Mouse (Mus musculus): Measurements from ENCODE around the gene Hivep3. TPM values are rescaled to one million over a fixed set of nuclear protein-coding genes. Genes with fewer than 3 reads are reported as not detected.

The Hivep3 gene
- total and polyA plus RNA-seq, 3 experiments: 5.1 to 8.2 (median 6.0) TPM

- DNase-seq: peak in 1 of 2 experiments; percentile 19
- Histone ChIP-seq H3K27me3 (ENCODE audit: control insufficient read depth, insufficient read depth, low read length) (no peaks in the 10 kb centered on the region), H3K27ac (no peak overlapping the region), H3K4me3 (no peak overlapping the region), H3K79me2 (replicated peaks; ENCODE audit: control insufficient read depth, insufficient read depth, low read length) (no peaks in the 10 kb centered on the region), H3K36me3 (ENCODE audit: control insufficient read depth, insufficient read depth, low read length) (no peaks in the 10 kb centered on the region), H3K4me1 (ENCODE audit: control insufficient read depth, insufficient read depth, low read length) (peaks cover 8% of the 10 kb centered on the region), H3K9ac (ENCODE audit: low read depth, low read length) (no peak overlapping the region)
- TF ChIP-seq EP300 (IDR thresholded peaks at IDR 0.05; ENCODE audit: insufficient read depth, low read depth, low read length) (no peak), POLR2A (IDR thresholded peaks at IDR 0.05; ENCODE audit: insufficient read depth, low read depth, low read length) (no peak), CTCF (IDR thresholded peaks at IDR 0.05) (no peak)
- 70% methylated on average over 6 of the region's 6 CpGs for WGBS
- intact Hi-C loops (cut with DNase I): no loop called here
Observed at GRCm38 (mm10) chr4:119750681-119751211, 17.2 kb downstream of the Hivep3 start.

- DNase-seq: no peak
- intact Hi-C loops (cut with DNase I): no loop called here
- Histone ChIP-seq H3K4me3 (no peak overlapping the region), H3K4me1 (ENCODE audit: control insufficient read depth, insufficient read depth, low read length) (peaks cover 8% of the 10 kb centered on the region), H3K36me3 (ENCODE audit: control insufficient read depth, insufficient read depth, low read length) (no peaks in the 10 kb centered on the region), H3K9ac (ENCODE audit: low read depth, low read length) (no peak overlapping the region), H3K27ac (no peak overlapping the region), H3K79me2 (replicated peaks; ENCODE audit: control insufficient read depth, insufficient read depth, low read length) (no peaks in the 10 kb centered on the region), H3K27me3 (ENCODE audit: control insufficient read depth, insufficient read depth, low read length) (no peaks in the 10 kb centered on the region)
- 30% methylated on average over 2 of the region's 2 CpGs for WGBS
- TF ChIP-seq EP300 (IDR thresholded peaks at IDR 0.05; ENCODE audit: insufficient read depth, low read depth, low read length) (no peak), CTCF (IDR thresholded peaks at IDR 0.05) (no peak), POLR2A (IDR thresholded peaks at IDR 0.05; ENCODE audit: insufficient read depth, low read depth, low read length) (no peak)
Observed at GRCm38 (mm10) chr4:119751408-119752006, 17.9 kb downstream of the Hivep3 start.

- H3K9ac ChIP-seq (ENCODE audit: low read depth, low read length): no peak overlapping the region
- no peak overlapping the region for H3K4me3 ChIP-seq
- TF ChIP-seq EP300 (IDR thresholded peaks at IDR 0.05; ENCODE audit: insufficient read depth, low read depth, low read length) (no peak), POLR2A (IDR thresholded peaks at IDR 0.05; ENCODE audit: insufficient read depth, low read depth, low read length) (no peak), CTCF (IDR thresholded peaks at IDR 0.05) (no peak)
- DNase-seq: no peak
- no peaks in the 10 kb centered on the region for H3K27me3 ChIP-seq (ENCODE audit: control insufficient read depth, insufficient read depth, low read length)
- H3K4me1 ChIP-seq (ENCODE audit: control insufficient read depth, insufficient read depth, low read length): no peaks in the 10 kb centered on the region
- no peaks in the 10 kb centered on the region for H3K79me2 ChIP-seq (replicated peaks; ENCODE audit: control insufficient read depth, insufficient read depth, low read length)
- no peak overlapping the region for H3K27ac ChIP-seq
- WGBS: 71% methylated on average over 4 of the region's 4 CpGs
- H3K36me3 ChIP-seq (ENCODE audit: control insufficient read depth, insufficient read depth, low read length): no peaks in the 10 kb centered on the region
- intact Hi-C loops (cut with DNase I): no loop called here
Observed at GRCm38 (mm10) chr4:119759574-119760233, 26.1 kb downstream of the Hivep3 start.

- Histone ChIP-seq H3K4me3 (no peak overlapping the region), H3K36me3 (ENCODE audit: control insufficient read depth, insufficient read depth, low read length) (no peaks in the 10 kb centered on the region), H3K4me1 (ENCODE audit: control insufficient read depth, insufficient read depth, low read length) (no peaks in the 10 kb centered on the region), H3K27ac (no peak overlapping the region), H3K9ac (ENCODE audit: low read depth, low read length) (no peak overlapping the region), H3K27me3 (ENCODE audit: control insufficient read depth, insufficient read depth, low read length) (no peaks in the 10 kb centered on the region), H3K79me2 (replicated peaks; ENCODE audit: control insufficient read depth, insufficient read depth, low read length) (no peaks in the 10 kb centered on the region)
- WGBS: 82% methylated on average over 7 of the region's 7 CpGs
- intact Hi-C loops (cut with DNase I): no loop called here
- TF ChIP-seq EP300 (IDR thresholded peaks at IDR 0.05; ENCODE audit: insufficient read depth, low read depth, low read length): no peak
- peak; percentile 21 for TF ChIP-seq CTCF (IDR thresholded peaks at IDR 0.05)
- no peak for DNase-seq
Observed at GRCm38 (mm10) chr4:119760820-119761219, 27.2 kb downstream of the Hivep3 start.

GRCm38 (mm10) chr4:119761459-119762121 is 28.0 kb downstream of the Hivep3 start:
- intact Hi-C loops (cut with DNase I): no loop called here
- Histone ChIP-seq H3K36me3 (ENCODE audit: control insufficient read depth, insufficient read depth, low read length) (no peaks in the 10 kb centered on the region), H3K9ac (ENCODE audit: low read depth, low read length) (no peak overlapping the region), H3K27me3 (ENCODE audit: control insufficient read depth, insufficient read depth, low read length) (no peaks in the 10 kb centered on the region), H3K79me2 (replicated peaks; ENCODE audit: control insufficient read depth, insufficient read depth, low read length) (no peaks in the 10 kb centered on the region), H3K4me3 (no peak overlapping the region), H3K27ac (no peak overlapping the region), H3K4me1 (ENCODE audit: control insufficient read depth, insufficient read depth, low read length) (no peaks in the 10 kb centered on the region)
- no peak for DNase-seq
- 85% methylated on average over 9 of the region's 9 CpGs for WGBS
- TF ChIP-seq CTCF (IDR thresholded peaks at IDR 0.05) (no peak), POLR2A (IDR thresholded peaks at IDR 0.05; ENCODE audit: insufficient read depth, low read depth, low read length) (no peak), EP300 (IDR thresholded peaks at IDR 0.05; ENCODE audit: insufficient read depth, low read depth, low read length) (no peak)

GRCm38 (mm10) chr4:119762171-119762570 is 28.6 kb downstream of the Hivep3 start:
- no peak overlapping the region for H3K4me3 ChIP-seq
- 81% methylated on average over 2 of the region's 2 CpGs for WGBS
- no peaks in the 10 kb centered on the region for H3K36me3 ChIP-seq (ENCODE audit: control insufficient read depth, insufficient read depth, low read length)
- TF ChIP-seq POLR2A (IDR thresholded peaks at IDR 0.05; ENCODE audit: insufficient read depth, low read depth, low read length) (no peak), EP300 (IDR thresholded peaks at IDR 0.05; ENCODE audit: insufficient read depth, low read depth, low read length) (no peak), CTCF (IDR thresholded peaks at IDR 0.05) (no peak)
- intact Hi-C loops (cut with DNase I): no loop called here
- H3K27me3 ChIP-seq (ENCODE audit: control insufficient read depth, insufficient read depth, low read length): no peaks in the 10 kb centered on the region
- H3K4me1 ChIP-seq (ENCODE audit: control insufficient read depth, insufficient read depth, low read length): no peaks in the 10 kb centered on the region
- no peaks in the 10 kb centered on the region for H3K79me2 ChIP-seq (replicated peaks; ENCODE audit: control insufficient read depth, insufficient read depth, low read length)
- no peak for DNase-seq
- H3K9ac ChIP-seq (ENCODE audit: low read depth, low read length): no peak overlapping the region
- H3K27ac ChIP-seq: no peak overlapping the region
